Mouse (Mus musculus): ENCODE data around the gene Myo16. TPM values are rescaled to one million over a fixed set of nuclear protein-coding genes. Genes with fewer than 3 reads are reported as not detected.

The Myo16 gene
- polyA plus RNA-seq, 1 experiment from 2014 or later = 3.9 TPM

GRCm38 (mm10) chr8:10418971-10419370 is 265.3 kb downstream of the Myo16 start:
- no peak overlapping the region for H3K4me2 ChIP-seq
- H3K36me3 ChIP-seq = no peaks in the 10 kb centered on the region
- 36% methylated on average over 7 of the region's 7 CpGs for WGBS
- H3K4me1 ChIP-seq (replicated peaks) = peaks cover 14% of the 10 kb centered on the region
- no peak overlapping the region for H3K4me3 ChIP-seq
- H3K9me3 ChIP-seq = no peaks in the 10 kb centered on the region
- ATAC-seq (ENCODE audit: low read depth) = peak; percentile 30
- no peak overlapping the region for H3K9ac ChIP-seq
- H3K27ac ChIP-seq (replicated peaks) = no peak overlapping the region
- no peaks in the 10 kb centered on the region for H3K27me3 ChIP-seq

- Histone ChIP-seq H3K27me3 (no peaks in the 10 kb centered on the region), H3K36me3 (no peaks in the 10 kb centered on the region), H3K9ac (no peak overlapping the region), H3K9me3 (no peaks in the 10 kb centered on the region), H3K4me2 (no peak overlapping the region), H3K4me1 (replicated peaks) (peaks cover 14% of the 10 kb centered on the region), H3K4me3 (no peak overlapping the region), H3K27ac (replicated peaks) (no peak overlapping the region)
- no peak for ATAC-seq (ENCODE audit: low read depth)
- WGBS = 82% methylated on average over 4 of the region's 4 CpGs
These were observed 266.0 kb downstream of the Myo16 start for GRCm38 (mm10) chr8:10419726-10420125.

GRCm38 (mm10) chr8:10420551-10420950 is 266.8 kb downstream of the Myo16 start:
- no peak overlapping the region for H3K27ac ChIP-seq (replicated peaks)
- no peak for ATAC-seq (ENCODE audit: low read depth)
- no peak overlapping the region for H3K4me2 ChIP-seq
- H3K4me3 ChIP-seq = no peak overlapping the region
- no peaks in the 10 kb centered on the region for H3K9me3 ChIP-seq
- H3K4me1 ChIP-seq (replicated peaks) = peaks cover 14% of the 10 kb centered on the region
- no peaks in the 10 kb centered on the region for H3K36me3 ChIP-seq
- no peak overlapping the region for H3K9ac ChIP-seq
- no peaks in the 10 kb centered on the region for H3K27me3 ChIP-seq
- WGBS = 82% methylated on average over 6 of the region's 6 CpGs

- Histone ChIP-seq H3K27ac (replicated peaks) (no peak overlapping the region), H3K36me3 (no peaks in the 10 kb centered on the region), H3K4me3 (no peak overlapping the region), H3K9me3 (no peaks in the 10 kb centered on the region), H3K9ac (no peak overlapping the region), H3K27me3 (no peaks in the 10 kb centered on the region), H3K4me2 (no peak overlapping the region), H3K4me1 (replicated peaks) (peaks cover 14% of the 10 kb centered on the region)
- ATAC-seq (ENCODE audit: low read depth) = no peak
- WGBS = 81% methylated on average over 9 of the region's 9 CpGs
These were observed 267.9 kb downstream of the Myo16 start for GRCm38 (mm10) chr8:10421516-10422090.

GRCm38 (mm10) chr8:10435492-10435891 is 281.8 kb downstream of the Myo16 start:
- no peak for ATAC-seq (ENCODE audit: low read depth)
- 90% methylated on average over 8 of the region's 8 CpGs for WGBS
- no peaks in the 10 kb centered on the region for H3K36me3 ChIP-seq

GRCm38 (mm10) chr8:10438772-10439171 is 285.1 kb downstream of the Myo16 start:
- no peak overlapping the region for H3K4me2 ChIP-seq

More at GRCm38 (mm10) chr8:10435492-10435891, 281.8 kb downstream of the Myo16 start:
- Histone ChIP-seq H3K4me1 (replicated peaks) (peaks cover 20% of the 10 kb centered on the region), H3K27me3 (no peaks in the 10 kb centered on the region), H3K4me2 (no peak overlapping the region), H3K4me3 (no peak overlapping the region), H3K9me3 (no peaks in the 10 kb centered on the region), H3K9ac (no peak overlapping the region), H3K27ac (replicated peaks) (no peak overlapping the region)

GRCm38 (mm10) chr8:10439595-10440453 is 286.1 kb downstream of the Myo16 start:
- H3K9ac ChIP-seq = peak overlapping the region; percentile 23; the same call in 1 of the 2 replicates
- H3K36me3 ChIP-seq = 0 out of 2 replicates have a peak, but pooled peaks cover 3% of the 10 kb centered on the region
- peak; percentile 75 for ATAC-seq (ENCODE audit: low read depth)
- WGBS = 45% methylated on average over 16 of the region's 16 CpGs
- peaks cover 25% of the 10 kb centered on the region for H3K4me1 ChIP-seq (replicated peaks)
- H3K27ac ChIP-seq (replicated peaks) = no peak overlapping the region; the same call in 1 of the 2 replicates
- H3K27me3 ChIP-seq = no peaks in the 10 kb centered on the region
- no peaks in the 10 kb centered on the region for H3K9me3 ChIP-seq
- H3K4me3 ChIP-seq = no peak overlapping the region
- no peak overlapping the region for H3K4me2 ChIP-seq

More at GRCm38 (mm10) chr8:10438772-10439171, 285.1 kb downstream of the Myo16 start:
- H3K9me3 ChIP-seq = no peaks in the 10 kb centered on the region
- no peak overlapping the region for H3K4me3 ChIP-seq
- ATAC-seq (ENCODE audit: low read depth) = peak; percentile 36; the same call in 1 of the 2 replicates
- H3K4me1 ChIP-seq (replicated peaks) = peaks cover 25% of the 10 kb centered on the region
- no peak overlapping the region for H3K9ac ChIP-seq
- H3K36me3 ChIP-seq = 0 out of 2 replicates have a peak, but pooled peaks cover 3% of the 10 kb centered on the region
- H3K27ac ChIP-seq (replicated peaks) = no peak overlapping the region
- no peaks in the 10 kb centered on the region for H3K27me3 ChIP-seq
- WGBS = 17% methylated on average over 11 of the region's 11 CpGs

GRCm38 (mm10) chr8:10442562-10442961 is 288.9 kb downstream of the Myo16 start:
- Histone ChIP-seq H3K36me3 (0 out of 2 replicates have a peak, but pooled peaks cover 3% of the 10 kb centered on the region), H3K4me2 (no peak overlapping the region), H3K27me3 (no peaks in the 10 kb centered on the region), H3K9ac (no peak overlapping the region), H3K9me3 (no peaks in the 10 kb centered on the region), H3K4me1 (replicated peaks) (peaks cover 25% of the 10 kb centered on the region), H3K27ac (replicated peaks) (no peak overlapping the region), H3K4me3 (no peak overlapping the region)
- WGBS = 28% methylated on average over 3 of the region's 3 CpGs
- no peak for ATAC-seq (ENCODE audit: low read depth)

- ATAC-seq (ENCODE audit: low read depth) = no peak
These were observed 291.3 kb downstream of the Myo16 start for GRCm38 (mm10) chr8:10445011-10445410.

GRCm38 (mm10) chr8:10448545-10448944 is 294.8 kb downstream of the Myo16 start:
- no peaks in the 10 kb centered on the region for H3K9me3 ChIP-seq
- no peak overlapping the region for H3K27ac ChIP-seq (replicated peaks)
- H3K4me2 ChIP-seq = no peak overlapping the region
- no peaks in the 10 kb centered on the region for H3K27me3 ChIP-seq
- WGBS = 75% methylated on average over 14 of the region's 14 CpGs
- ATAC-seq (ENCODE audit: low read depth) = no peak
- H3K36me3 ChIP-seq = no peaks in the 10 kb centered on the region
- no peak overlapping the region for H3K4me3 ChIP-seq
- peaks cover 10% of the 10 kb centered on the region; the same call in 1 of the 2 replicates for H3K4me1 ChIP-seq (replicated peaks)
- no peak overlapping the region for H3K9ac ChIP-seq

More at GRCm38 (mm10) chr8:10445011-10445410, 291.3 kb downstream of the Myo16 start:
- 87% methylated on average over 7 of the region's 7 CpGs for whole genome bisulfite sequencing
- Histone ChIP-seq H3K27ac (replicated peaks) (no peak overlapping the region), H3K4me3 (no peak overlapping the region), H3K4me1 (replicated peaks) (peaks cover 9% of the 10 kb centered on the region), H3K36me3 (0 out of 2 replicates have a peak, but pooled peaks cover 3% of the 10 kb centered on the region), H3K4me2 (no peak overlapping the region), H3K27me3 (no peaks in the 10 kb centered on the region), H3K9ac (no peak overlapping the region), H3K9me3 (no peaks in the 10 kb centered on the region)

GRCm38 (mm10) chr8:10453046-10453445 is 299.3 kb downstream of the Myo16 start:
- ATAC-seq (ENCODE audit: low read depth) = no peak
- Histone ChIP-seq H3K27ac (replicated peaks) (no peak overlapping the region), H3K9ac (no peak overlapping the region), H3K27me3 (no peaks in the 10 kb centered on the region), H3K4me2 (no peak overlapping the region), H3K36me3 (no peaks in the 10 kb centered on the region), H3K4me3 (no peak overlapping the region), H3K4me1 (replicated peaks) (peaks cover 15% of the 10 kb centered on the region), H3K9me3 (no peaks in the 10 kb centered on the region)
- 76% methylated on average over 10 of the region's 10 CpGs for WGBS

GRCm38 (mm10) chr8:10458151-10458649 is 304.5 kb downstream of the Myo16 start:
- Histone ChIP-seq H3K9me3 (no peaks in the 10 kb centered on the region), H3K9ac (no peak overlapping the region), H3K4me2 (no peak overlapping the region), H3K4me1 (replicated peaks) (peaks cover 8% of the 10 kb centered on the region), H3K4me3 (no peak overlapping the region), H3K27ac (replicated peaks) (no peak overlapping the region), H3K36me3 (no peaks in the 10 kb centered on the region), H3K27me3 (no peaks in the 10 kb centered on the region)
- ATAC-seq (ENCODE audit: low read depth) = no peak
- 64% methylated on average over 9 of the region's 9 CpGs for WGBS

Measured in neural tube, embryonic 13.5 days (tissue).